8 mouse cellular contexts compared by ENCODE assay signal in genomic region chr6:28215268-28215954, GRCm38 (mm10).
A peak's percentile ranks its signal among the peaks of the same experiment; 100 is the strongest.
DNase-seq lines count a peak whose midpoint lies in the region; ATAC-seq and TF ChIP-seq lines count a peak whose summit lies in the region.

No protein-coding gene starts in this region.

- peak; percentile 86 for ATAC-seq in embryonic facial prominence, embryonic 15.5 days (ENCODE audit: insufficient number of reproducible peaks, low FRiP score, low TSS enrichment, low read depth)
- ATAC-seq in kidney, embryonic 14.5 days (ENCODE audit: low FRiP score, low TSS enrichment): peak; percentile 94
- ATAC-seq in stomach, embryonic 14.5 days (ENCODE audit: insufficient number of reproducible peaks, insufficient read depth, low FRiP score, low read depth): peak; percentile 89

- H3K9me3 ChIP-seq in embryonic facial prominence, embryonic 15.5 days (replicated peaks): no peaks in the 10 kb centered on the region
- H3K9me3 ChIP-seq in kidney, embryonic 14.5 days (ENCODE audit: control insufficient read depth, low read length): no peaks in the 10 kb centered on the region
- no peaks in the 10 kb centered on the region for H3K9me3 ChIP-seq in stomach, embryonic 14.5 days (ENCODE audit: control insufficient read depth, low read depth, low read length)

- TF ChIP-seq POLR2A in bone marrow, adult 2 months (IDR thresholded peaks at IDR 0.05; ENCODE audit: borderline replicate concordance, control insufficient read depth, low read depth, low read length): peak; percentile 62; the same call in 1 of the 2 replicates

- peak overlapping the region; percentile 85 for H3K27ac ChIP-seq in bone marrow, adult 2 months (ENCODE audit: control insufficient read depth, insufficient read depth, low read depth, low read length, poor library complexity)
- H3K27ac ChIP-seq in embryonic facial prominence, embryonic 15.5 days (replicated peaks): no peak overlapping the region
- H3K27ac ChIP-seq in kidney, embryonic 14.5 days (ENCODE audit: low read depth, low read length): no peak overlapping the region
- H3K27ac ChIP-seq in stomach, embryonic 14.5 days (ENCODE audit: low read length): no peak overlapping the region

- 2% methylated on average over 84 of the region's 87 CpGs for WGBS in bone marrow, adult 2 months
- WGBS in embryonic facial prominence, embryonic 15.5 days: under 1% methylated on average over 87 of the region's 87 CpGs
- WGBS in kidney, embryonic 14.5 days: under 1% methylated on average over 65 of the region's 87 CpGs
- under 1% methylated on average over 51 of the region's 87 CpGs for WGBS in stomach, embryonic 14.5 days

- H3K9ac ChIP-seq in embryonic facial prominence, embryonic 15.5 days: peak overlapping the region; percentile 36
- H3K9ac ChIP-seq in kidney, embryonic 14.5 days (ENCODE audit: low read depth, low read length): peak overlapping the region; percentile 72
- H3K9ac ChIP-seq in stomach, embryonic 14.5 days (replicated peaks; ENCODE audit: low read depth, low read length): peak overlapping the region; percentile 52

- H3K4me2 ChIP-seq in embryonic facial prominence, embryonic 15.5 days (replicated peaks): peak overlapping the region; percentile 81
- H3K4me2 ChIP-seq in kidney, embryonic 14.5 days (replicated peaks; ENCODE audit: low read depth, low read length): peak overlapping the region; percentile 79
- peak overlapping the region; percentile 83 for H3K4me2 ChIP-seq in stomach, embryonic 14.5 days (replicated peaks; ENCODE audit: low read depth, low read length)

- TF ChIP-seq CTCF in bone marrow, adult 2 months (IDR thresholded peaks at IDR 0.05; ENCODE audit: control insufficient read depth, insufficient read depth, low read length): peak; percentile 36; the same call in 1 of the 2 replicates

- no peaks in the 10 kb centered on the region for H3K4me1 ChIP-seq in bone marrow, adult 2 months (ENCODE audit: control insufficient read depth, insufficient read depth, low read length)
- peaks cover 4% of the 10 kb centered on the region; the same call in 1 of the 2 replicates for H3K4me1 ChIP-seq in embryonic facial prominence, embryonic 15.5 days
- no peaks in the 10 kb centered on the region for H3K4me1 ChIP-seq in kidney, embryonic 14.5 days (ENCODE audit: control insufficient read depth, insufficient read depth, low read length)
- H3K4me1 ChIP-seq in stomach, embryonic 14.5 days (ENCODE audit: control insufficient read depth, insufficient read depth, low read length): no peaks in the 10 kb centered on the region

- no peaks in the 10 kb centered on the region for H3K27me3 ChIP-seq in embryonic facial prominence, embryonic 15.5 days
- no peaks in the 10 kb centered on the region for H3K27me3 ChIP-seq in kidney, embryonic 14.5 days (ENCODE audit: control insufficient read depth, insufficient read depth, low read length)
- H3K27me3 ChIP-seq in stomach, embryonic 14.5 days (ENCODE audit: control insufficient read depth, insufficient read depth, low read length): no peaks in the 10 kb centered on the region

- H3K36me3 ChIP-seq in embryonic facial prominence, embryonic 15.5 days: no peaks in the 10 kb centered on the region
- H3K36me3 ChIP-seq in kidney, embryonic 14.5 days (ENCODE audit: control insufficient read depth, insufficient read depth, low read length): no peaks in the 10 kb centered on the region
- no peaks in the 10 kb centered on the region for H3K36me3 ChIP-seq in stomach, embryonic 14.5 days (ENCODE audit: control insufficient read depth, insufficient read depth, low read length)

- DNase-seq in 3T3-L1 (ENCODE audit: low read depth, low spot score) (peak; percentile 35), liver (peak; percentile 83)
- DNase-seq in heart, adult 9 months (ENCODE audit: low spot score in 2 of 2): peak; percentile 57 to 61
- DNase-seq in naive thymus-derived CD4-positive, alpha-beta T cell, adult 2 months (ENCODE audit: low read depth): peak; percentile 54

- peak overlapping the region; percentile 77 for H3K4me3 ChIP-seq in bone marrow, adult 2 months (replicated peaks; ENCODE audit: control insufficient read depth, low read depth, low read length)
- peak overlapping the region; percentile 53 for H3K4me3 ChIP-seq in embryonic facial prominence, embryonic 15.5 days (replicated peaks)
- H3K4me3 ChIP-seq in kidney, embryonic 14.5 days (ENCODE audit: low read length): peak overlapping the region; percentile 62
- peak overlapping the region; percentile 58 for H3K4me3 ChIP-seq in stomach, embryonic 14.5 days (ENCODE audit: low read depth, low read length)
